Mouse (Mus musculus): ENCODE measurements around the gene Atp1a4.

DNA sequence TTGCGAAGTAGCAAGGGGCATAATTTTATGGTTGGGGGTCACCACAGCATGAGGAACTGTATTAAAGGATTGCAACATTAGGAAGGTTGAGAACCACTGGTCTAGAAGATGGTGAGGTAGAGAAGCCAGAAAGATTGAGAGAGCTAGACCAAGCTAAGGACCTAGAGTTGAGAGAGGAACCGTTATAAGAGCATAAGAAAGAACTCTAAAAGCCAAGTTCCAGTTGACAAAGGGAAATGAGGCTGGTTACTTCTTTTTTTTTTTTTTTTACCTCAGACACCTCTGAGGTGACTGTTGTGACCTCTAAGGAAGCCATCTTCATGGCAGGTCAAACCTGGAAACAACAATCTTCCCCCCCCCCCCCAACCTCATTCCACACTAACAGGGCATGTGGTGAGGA, 46.9 kb upstream of the Atp1a4 start:
- TF ChIP-seq CTCF (IDR thresholded peaks at IDR 0.05; ENCODE audit: low read depth) (no peak), EP300 (optimal IDR thresholded peaks at IDR 0.05) (no peak)
